Mouse (Mus musculus) urinary bladder, postnatal 4 days (tissue): ENCODE results near the gene Ackr3.

Source experiments
- DNase-seq, 2 experiments: peaks; one replicate each; pipeline ENCODE4 v3.0.0; 2021 to 2022; ENCODE audit warnings: low spot score in 2 of 2

Gene Ackr3

GRCm38 (mm10) chr1:90258253-90258887 is 54.6 kb downstream of the Ackr3 start:
- no peak for DNase-seq

- DNase-seq: no peak
These were observed 57.2 kb downstream of the Ackr3 start for GRCm38 (mm10) chr1:90260704-90261581.

GRCm38 (mm10) chr1:90262380-90262779 is 58.6 kb downstream of the Ackr3 start:
- peak in 1 of 2 experiments; percentile 40 for DNase-seq
